Mouse (Mus musculus): ENCODE measurements around the gene Mical2. TPM values are rescaled to one million over a fixed set of nuclear protein-coding genes. Genes with fewer than 3 reads are reported as not detected.

Mical2 gene
- total and polyA plus RNA-seq, 3 experiments, result not detected

DNA sequence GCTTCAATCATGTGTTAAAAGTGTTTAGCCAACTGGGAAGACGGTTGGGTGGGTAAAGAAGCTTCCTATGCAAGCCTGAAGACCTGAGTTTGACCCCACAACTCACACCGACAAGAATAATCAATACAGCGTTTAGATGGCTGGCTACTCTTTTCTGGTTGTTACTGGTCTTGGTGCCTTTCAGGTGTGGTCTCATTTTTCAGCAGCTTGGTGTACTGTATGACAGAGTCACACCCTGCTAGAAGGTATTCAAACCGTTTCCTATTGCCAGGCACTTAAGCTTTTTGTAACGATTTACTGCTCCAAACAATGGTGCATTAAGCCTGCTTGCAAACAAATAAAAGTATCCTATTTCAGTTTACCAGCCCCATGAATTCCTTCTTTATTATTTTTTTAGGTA lies 226.8 kb downstream of the Mical2 start:
- no peaks in the 10 kb centered on the region for H3K27me3 ChIP-seq (ENCODE audit: control insufficient read depth in 1 of 2, insufficient read depth in 2 of 2, low read length in 2 of 2)
- H3K79me2 ChIP-seq (ENCODE audit: control insufficient read depth, insufficient read depth, low read length, poor library complexity), result no peaks in the 10 kb centered on the region
- no peak overlapping the region for H3K9ac ChIP-seq (ENCODE audit: control insufficient read depth, low read depth, low read length, poor library complexity, severe bottlenecking)
- H3K9me3 ChIP-seq (replicated peaks; ENCODE audit: insufficient read depth, low read length), result no peaks in the 10 kb centered on the region
- no peak overlapping the region for H3K4me3 ChIP-seq (ENCODE audit: control insufficient read depth in 1 of 2, insufficient read depth in 1 of 2, low read depth in 2 of 2, low read length in 2 of 2)
- TF ChIP-seq NELFE (IDR thresholded peaks at IDR 0.05; ENCODE audit: low read depth, low read length), result no peak
- TF ChIP-seq EP300 (IDR thresholded peaks at IDR 0.05; ENCODE audit: low read depth in 1 of 2, low read length in 2 of 2), result no peak
- TF ChIP-seq TBP (IDR thresholded peaks at IDR 0.05; ENCODE audit: low read depth, low read length), result no peak
- no peak for DNase-seq (ENCODE audit: low read depth, low spot score)
- no peaks in the 10 kb centered on the region for H3K4me1 ChIP-seq (ENCODE audit: control insufficient read depth in 1 of 2, insufficient read depth in 2 of 2, low read length in 2 of 2)
- H3K36me3 ChIP-seq (ENCODE audit: control insufficient read depth in 1 of 2, insufficient read depth in 2 of 2, low read length in 2 of 2), result no peaks in the 10 kb centered on the region
- H3K27ac ChIP-seq (ENCODE audit: control insufficient read depth, low read depth, low read length), result no peak overlapping the region

DNA sequence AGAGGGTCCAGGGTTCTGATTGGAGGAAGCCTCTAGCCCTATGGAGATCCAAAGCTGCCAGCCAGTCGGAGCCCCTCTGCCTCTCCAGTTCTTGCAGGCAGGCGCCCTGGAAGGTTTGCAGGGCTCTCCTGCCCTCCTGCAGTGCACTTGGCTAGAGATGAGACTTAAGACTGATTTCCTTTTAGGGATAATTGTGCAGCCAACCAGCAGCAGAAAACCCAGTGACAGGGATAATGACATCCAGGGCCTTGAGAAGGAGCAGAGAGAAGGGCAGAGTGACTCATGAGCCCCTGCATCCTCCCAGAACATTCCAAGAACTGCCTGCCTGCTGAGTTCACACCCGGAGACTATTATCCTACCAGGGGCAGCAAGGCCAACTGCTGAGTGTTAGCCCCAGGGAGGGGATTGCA lies 228.2 kb downstream of the Mical2 start:
- Histone ChIP-seq H3K9ac (ENCODE audit: control insufficient read depth, low read depth, low read length, poor library complexity, severe bottlenecking) (no peak overlapping the region), H3K4me1 (ENCODE audit: control insufficient read depth in 1 of 2, insufficient read depth in 2 of 2, low read length in 2 of 2) (no peaks in the 10 kb centered on the region), H3K79me2 (ENCODE audit: control insufficient read depth, insufficient read depth, low read length, poor library complexity) (no peaks in the 10 kb centered on the region), H3K9me3 (replicated peaks; ENCODE audit: insufficient read depth, low read length) (no peaks in the 10 kb centered on the region), H3K36me3 (ENCODE audit: control insufficient read depth in 1 of 2, insufficient read depth in 2 of 2, low read length in 2 of 2) (no peaks in the 10 kb centered on the region), H3K27me3 (ENCODE audit: control insufficient read depth in 1 of 2, insufficient read depth in 2 of 2, low read length in 2 of 2) (no peaks in the 10 kb centered on the region), H3K27ac (ENCODE audit: control insufficient read depth, low read depth, low read length) (no peak overlapping the region), H3K4me3 (ENCODE audit: control insufficient read depth in 1 of 2, insufficient read depth in 1 of 2, low read depth in 2 of 2, low read length in 2 of 2) (no peak overlapping the region)
- TF ChIP-seq CHD1 (IDR thresholded peaks at IDR 0.05; ENCODE audit: low read depth, low read length) (no peak), TBP (IDR thresholded peaks at IDR 0.05; ENCODE audit: low read depth, low read length) (no peak), CTCF (IDR thresholded peaks at IDR 0.05 in 2 of 3, conservative IDR thresholded peaks at IDR 0.05 in 1 of 3; ENCODE audit: control insufficient read depth in 1 of 3, insufficient read depth in 1 of 3, low read depth in 2 of 3, low read length in 3 of 3, poor library complexity in 1 of 3, severe bottlenecking in 1 of 3) (no peak), TAL1 (IDR thresholded peaks at IDR 0.05; ENCODE audit: low read length) (no peak), GABPA (IDR thresholded peaks at IDR 0.05; ENCODE audit: low read depth, low read length) (no peak), GATA1 (IDR thresholded peaks at IDR 0.05; ENCODE audit: low read depth, low read length) (no peak), E2F4 (IDR thresholded peaks at IDR 0.05; ENCODE audit: borderline replicate concordance, low read depth, low read length) (no peak), POLR2A (IDR thresholded peaks at IDR 0.05; ENCODE audit: control insufficient read depth in 1 of 2, insufficient read depth in 1 of 2, low read depth in 1 of 2, low read length in 2 of 2, poor library complexity in 1 of 2) (no peak), SMC3 (IDR thresholded peaks at IDR 0.05; ENCODE audit: low read depth, low read length) (no peak), MEF2A (IDR thresholded peaks at IDR 0.05; ENCODE audit: extremely low read depth, insufficient replicate concordance, low read depth, low read length, poor library complexity, severe bottlenecking) (no peak), HCFC1 (IDR thresholded peaks at IDR 0.05; ENCODE audit: low read depth, low read length) (no peak), EP300 (IDR thresholded peaks at IDR 0.05; ENCODE audit: low read depth in 1 of 2, low read length in 2 of 2) (no peak), TCF12 (IDR thresholded peaks at IDR 0.05; ENCODE audit: low read depth, low read length) (no peak), ZKSCAN1 (IDR thresholded peaks at IDR 0.05; ENCODE audit: low read depth, low read length) (no peak), ZC3H11A (IDR thresholded peaks at IDR 0.05; ENCODE audit: low read depth, low read length) (no peak)
- DNase-seq (ENCODE audit: low read depth, low spot score), result no peak
